In the genomic region with DNA sequence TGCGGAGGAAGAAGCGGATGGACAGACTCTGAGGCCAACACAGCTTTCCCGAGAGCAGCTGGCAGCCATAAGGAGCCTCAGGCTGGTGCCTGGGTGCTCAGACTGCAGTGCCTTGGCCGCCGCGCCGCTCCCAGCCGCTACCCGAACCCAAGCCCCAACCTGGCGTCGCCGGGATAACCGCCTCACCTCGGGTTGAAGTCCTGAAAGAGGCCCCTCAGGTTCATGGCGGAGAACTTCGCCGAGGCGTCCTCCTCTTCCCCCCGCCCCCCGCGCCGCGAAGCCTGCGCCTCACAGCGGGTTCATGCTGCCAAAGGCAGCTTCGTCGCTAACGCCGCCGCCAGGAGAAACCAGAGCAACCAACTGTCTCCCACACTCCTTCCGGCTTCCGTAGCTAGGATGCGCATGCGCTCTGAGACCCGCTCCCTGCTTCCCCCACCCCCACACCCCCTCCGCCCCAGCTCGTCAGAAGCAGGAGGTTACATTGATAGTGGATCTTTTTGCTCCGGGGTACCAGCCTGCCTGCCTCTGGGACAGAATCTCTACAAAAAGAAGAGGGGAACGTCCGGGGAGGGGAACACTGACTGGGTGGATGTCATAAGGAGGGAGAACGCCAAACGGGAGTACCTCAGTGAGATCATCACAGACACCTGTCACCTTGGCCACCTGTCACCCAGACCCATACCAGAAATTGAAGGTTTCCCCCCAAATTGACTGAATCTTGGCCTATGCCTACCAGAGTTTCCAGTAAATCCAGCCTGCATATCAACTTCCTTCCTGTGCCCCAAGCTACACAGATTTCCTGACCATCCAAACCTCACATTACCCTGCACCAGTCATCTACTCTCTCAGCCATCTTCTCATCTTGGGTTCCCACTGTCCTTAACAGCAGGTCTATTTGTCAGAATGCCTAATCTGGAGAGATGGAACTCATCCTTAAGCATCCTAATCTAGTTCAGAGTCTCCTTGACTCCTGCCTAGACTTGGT, we compare ENCODE assay signal across 7 mouse cellular contexts. TPM values are rescaled to one million over a fixed set of nuclear protein-coding genes. Genes with fewer than 3 reads are reported as not detected.
A peak's percentile ranks its signal among the peaks of the same experiment; 100 is the strongest.
DNase-seq lines count a peak whose midpoint lies in the region; ATAC-seq lines count a peak whose summit lies in the region.

TSS of gene Tmem185a (minus strand) at position 389 of the 985 bp plus-strand sequence.

- H3K4me3 ChIP-seq in limb, embryonic 10.5 days, result peak within 1 kb of the TSS; percentile 61
- H3K4me3 ChIP-seq in midbrain, embryonic 13.5 days (replicated peaks), result peak within 1 kb of the TSS; percentile 57

- H3K4me2 ChIP-seq in midbrain, embryonic 13.5 days (replicated peaks), result peak within 1 kb of the TSS; percentile 58

- peaks cover 40% of the 10 kb centered on the region for H3K27me3 ChIP-seq in limb, embryonic 10.5 days (ENCODE audit: low read depth, poor library complexity, severe bottlenecking)
- no peaks in the 10 kb centered on the region for H3K27me3 ChIP-seq in midbrain, embryonic 13.5 days

- H3K4me1 ChIP-seq in limb, embryonic 10.5 days, result peaks cover 4% of the 10 kb centered on the region; the same call in 1 of the 2 replicates
- H3K4me1 ChIP-seq in midbrain, embryonic 13.5 days (replicated peaks), result peaks cover 16% of the 10 kb centered on the region

- peak within 1 kb of the TSS; percentile 71 for H3K9ac ChIP-seq in midbrain, embryonic 13.5 days (replicated peaks)

- DNase-seq in adrenal gland, adult 8-10 months, result peak; percentile 76
- DNase-seq in embryo, embryonic 9.5 days (ENCODE audit: extremely low spot score), result peak; percentile 78
- peak; percentile 73 for DNase-seq in kidney, adult 11 months
- DNase-seq in limb, embryonic 10.5 days (ENCODE audit: low spot score), result peak; percentile 85
- peak; percentile 38 for DNase-seq in spleen, adult 12 weeks (ENCODE audit: low spot score)

- H3K9me3 ChIP-seq in limb, embryonic 10.5 days (replicated peaks), result no peaks in the 10 kb centered on the region
- H3K9me3 ChIP-seq in midbrain, embryonic 13.5 days, result no peaks in the 10 kb centered on the region

- 17% methylated on average over 42 of the region's 42 CpGs for WGBS in limb, embryonic 10.5 days
- WGBS in midbrain, embryonic 13.5 days, result 30% methylated on average over 41 of the region's 42 CpGs

- peak; percentile 96 for ATAC-seq in granulocyte monocyte progenitor cell, adult 5-6 weeks (replicated peaks; ENCODE audit: poor library complexity, severe bottlenecking)
- ATAC-seq in midbrain, embryonic 13.5 days, result peak; percentile 95

- peak within 1 kb of the TSS; percentile 84 for H3K27ac ChIP-seq in limb, embryonic 10.5 days
- H3K27ac ChIP-seq in midbrain, embryonic 13.5 days, result peak within 1 kb of the TSS; percentile 84

- H3K36me3 ChIP-seq in limb, embryonic 10.5 days, result no peaks in the 10 kb centered on the region
- no peaks in the 10 kb centered on the region for H3K36me3 ChIP-seq in midbrain, embryonic 13.5 days

RNA-seq across cellular contexts. Expression of gene Tmem185a, which starts in this region (rescaled TPM):
- 100 to 1,000 TPM in 1 of 4 experiments, 10 to 100 TPM in 3; 49.8 to 114 (median 69.4) TPM for total RNA-seq in adrenal gland, adult 8-10 months (2022)
- total RNA-seq in granulocyte monocyte progenitor cell, adult 5-6 weeks (2014; fragmentation: Nextera tagmentation), result 23.1 and 38.9 TPM in 2 replicates
- 14.6 and 22.0 TPM in 2 replicates for total RNA-seq in granulocyte monocyte progenitor cell, adult 5-6 weeks (2017)
- 30.5 and 34.4 TPM in 2 replicates for polyA plus RNA-seq in limb, embryonic 10.5 days (2016; fragmentation: Nextera tagmentation; extraction: Ambion mirVana)
- 47.3 and 50.3 TPM in 2 replicates for polyA plus RNA-seq in midbrain, embryonic 13.5 days (2015; fragmentation: Nextera tagmentation; extraction: Ambion mirVana)

Comparison
In these comparisons a context has a peak if more than half of its experiments do, and no peak if none do; other contexts are left out.
1. Peak in every context shown above with its lines: DNase-seq, ATAC-seq, H3K4me3 ChIP-seq and H3K27ac ChIP-seq.